Mouse (Mus musculus) kidney, embryonic 16.5 days (tissue): ENCODE measurements around the gene Atg3. TPM values are rescaled to one million over a fixed set of nuclear protein-coding genes. Genes with fewer than 3 reads are reported as not detected.
A peak's percentile ranks its signal among the peaks of the same experiment; 100 is the strongest.

Experiments
- ATAC-seq: fragments of 200-750 bp; cut with Nextera tagmentation; 2 replicates; pipeline ENCODE4 v1.8.0; 2017; ENCODE audit warnings: moderate TSS enrichment; ENCODE audit not compliant: low FRiP score, low TSS enrichment
- H3K27ac ChIP-seq: fragments of 300-500 bp; sonication (generic); 2 replicates; pipeline ENCODE4 v1.5.1; 2014; ENCODE audit warnings: low read length
- H3K27me3 ChIP-seq: fragments of 300-500 bp; sonication (generic); 2 replicates; pipeline ENCODE4 v1.6.1; 2014; ENCODE audit warnings: low read length, control low read depth, mixed read lengths; ENCODE audit not compliant: insufficient read depth
- H3K36me3 ChIP-seq: fragments of 300-500 bp; sonication (generic); 2 replicates; pipeline ENCODE4 v1.6.1; 2014; ENCODE audit warnings: low read length, control low read depth, mixed read lengths; ENCODE audit not compliant: insufficient read depth
- H3K4me1 ChIP-seq: fragments of 300-500 bp; sonication (generic); 2 replicates; pipeline ENCODE4 v1.6.1; 2014; ENCODE audit warnings: low read length, control low read depth, mixed read lengths; ENCODE audit not compliant: insufficient read depth
- H3K4me2 ChIP-seq: fragments of 300-500 bp; sonication (generic); replicated peaks from 2 replicates; pipeline ENCODE4 v1.6.1; 2014; ENCODE audit warnings: low read depth, low read length
- H3K4me3 ChIP-seq: fragments of 300-500 bp; sonication (generic); 2 replicates; pipeline ENCODE4 v1.5.1; 2014; ENCODE audit warnings: mild to moderate bottlenecking, low read length
- H3K9ac ChIP-seq: fragments of 300-500 bp; sonication (generic); replicated peaks from 2 replicates; pipeline ENCODE4 v1.6.1; 2014; ENCODE audit warnings: low read length
- H3K9me3 ChIP-seq: fragments of 300-500 bp; sonication (generic); 2 replicates; pipeline ENCODE4 v1.6.1; 2016; ENCODE audit warnings: low read length, control low read depth
- WGBS: fragments of 180-500 bp; shearing (Covaris S2); extraction: QIAGEN DNeasy Blood & Tissue Kit; methylation state at CpG from one replicate; pipeline ENCODE4 v1.1.7; 2014; 5-methylcytosine and 5-hydroxymethylcytosine counted together
- polyA plus RNA-seq: library from polyadenylated mRNA; unstranded; fragments of >200 nt; fragmentation: Nextera tagmentation; extraction: Ambion mirVana; gene quantifications from 2 replicates; pipeline ENCODE4 v1.2.1, GENCODE M21; 2015

Gene Atg3
- polyA plus RNA-seq, 1 experiment from 2014 or later = 37.0 TPM

DNA sequence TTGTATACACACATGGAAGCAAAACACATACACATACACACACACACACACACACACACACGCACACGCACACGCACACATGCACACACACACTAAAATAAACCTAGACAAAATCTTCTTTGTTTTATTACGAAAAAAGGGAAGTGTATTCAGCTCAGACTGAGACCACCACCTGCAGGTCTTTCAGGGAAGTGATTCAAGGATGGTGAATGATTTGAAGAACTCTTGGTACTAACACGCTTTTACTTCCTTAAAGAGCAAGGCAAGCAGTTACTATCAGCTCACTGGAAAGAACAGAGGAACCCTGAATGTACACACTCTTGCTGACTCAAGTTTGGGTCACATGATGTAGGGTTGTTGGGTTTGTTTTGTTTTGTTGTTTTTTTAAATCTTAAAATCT, 16.0 kb upstream of the Atg3 start:
- H3K27ac ChIP-seq = no peak overlapping the region
- no peak overlapping the region for H3K9ac ChIP-seq
- H3K4me1 ChIP-seq = no peaks in the 10 kb centered on the region
- no peak overlapping the region for H3K4me2 ChIP-seq
- no peak for ATAC-seq
- H3K4me3 ChIP-seq = no peak overlapping the region
- H3K36me3 ChIP-seq = peaks cover 49% of the 10 kb centered on the region
- H3K9me3 ChIP-seq = no peaks in the 10 kb centered on the region
- WGBS = 96% methylated on average over 5 of the region's 5 CpGs
- H3K27me3 ChIP-seq = no peaks in the 10 kb centered on the region

- Histone ChIP-seq H3K4me1 (no peaks in the 10 kb centered on the region), H3K36me3 (peaks cover 47% of the 10 kb centered on the region), H3K4me3 (no peak overlapping the region), H3K27me3 (no peaks in the 10 kb centered on the region), H3K27ac (no peak overlapping the region), H3K9me3 (no peaks in the 10 kb centered on the region), H3K9ac (no peak overlapping the region), H3K4me2 (no peak overlapping the region)
- WGBS = 89% methylated on average over 6 of the region's 6 CpGs
- ATAC-seq = no peak
These were observed 13.5 kb upstream of the Atg3 start for GRCm38 (mm10) chr16:45145119-45145518.

DNA sequence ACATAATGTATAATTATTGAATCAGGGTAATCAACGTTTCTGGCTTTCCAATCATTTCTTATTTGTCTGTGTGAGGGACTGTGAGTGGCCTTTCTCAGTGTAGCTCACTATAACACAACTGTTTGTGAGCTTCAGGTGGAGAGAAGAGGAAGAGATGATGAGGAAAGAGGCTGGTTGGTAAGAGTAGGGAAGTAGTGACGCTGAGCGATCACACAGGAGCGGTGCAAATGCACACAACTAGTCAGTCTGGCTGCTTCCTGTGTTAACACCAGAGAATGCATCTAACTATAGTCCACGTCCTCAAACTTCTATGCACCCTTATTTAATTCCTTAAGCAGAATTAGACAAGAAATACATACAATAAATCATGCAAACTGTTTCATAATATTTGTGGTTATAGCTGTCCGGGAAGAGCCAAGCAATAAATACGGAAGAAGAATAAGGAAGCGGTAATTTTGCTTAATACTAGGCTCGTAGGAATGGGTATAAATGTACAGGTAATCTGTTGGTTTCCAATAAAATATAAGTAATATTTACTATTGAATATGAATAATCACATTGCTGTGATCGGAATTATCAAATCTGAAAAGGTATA, 10.0 kb upstream of the Atg3 start:
- Histone ChIP-seq H3K36me3 (peaks cover 35% of the 10 kb centered on the region), H3K9me3 (no peaks in the 10 kb centered on the region), H3K4me1 (no peaks in the 10 kb centered on the region), H3K9ac (no peak overlapping the region), H3K27me3 (no peaks in the 10 kb centered on the region), H3K27ac (no peak overlapping the region), H3K4me3 (no peak overlapping the region), H3K4me2 (no peak overlapping the region)
- 89% methylated on average over 10 of the region's 10 CpGs for WGBS
- no peak for ATAC-seq

DNA sequence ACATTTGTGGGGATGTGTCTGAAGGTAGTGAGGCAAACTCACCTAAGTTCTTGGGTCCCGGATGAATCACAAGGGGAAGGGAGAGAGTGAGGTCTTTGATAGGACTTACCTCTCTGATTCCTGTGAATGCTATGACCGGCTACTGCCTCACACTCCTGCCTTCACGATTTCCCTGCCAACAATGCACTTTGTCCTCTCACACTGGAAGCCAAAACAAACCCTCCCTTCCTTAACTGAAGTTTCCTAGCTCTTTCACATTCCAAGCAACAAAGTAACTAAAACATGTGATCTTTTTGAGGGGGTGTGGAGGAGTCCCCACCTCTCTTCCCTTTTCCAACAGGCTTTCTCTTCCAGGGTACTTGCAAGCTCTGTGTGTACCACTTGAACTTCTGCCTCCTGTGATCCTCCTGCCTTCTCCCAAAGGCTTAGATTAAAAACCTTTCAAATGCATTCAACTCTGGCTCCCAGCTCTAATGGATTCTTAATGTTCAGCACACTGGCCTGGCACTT, 3.8 kb upstream of the Atg3 start:
- H3K27ac ChIP-seq = no peak overlapping the region
- H3K9me3 ChIP-seq = no peaks in the 10 kb centered on the region
- no peak overlapping the region for H3K4me3 ChIP-seq
- peaks cover 10% of the 10 kb centered on the region; the same call in 1 of the 2 replicates for H3K4me1 ChIP-seq
- ATAC-seq = no peak
- H3K4me2 ChIP-seq = no peak overlapping the region
- H3K36me3 ChIP-seq = peaks cover 4% of the 10 kb centered on the region; the same call in 1 of the 2 replicates
- H3K27me3 ChIP-seq = no peaks in the 10 kb centered on the region
- H3K9ac ChIP-seq = no peak overlapping the region
- 83% methylated on average over 3 of the region's 3 CpGs for WGBS

GRCm38 (mm10) chr16:45158136-45158521, 456 bp upstream of the Atg3 start:
- WGBS = under 1% methylated on average over 20 of the region's 20 CpGs
- ATAC-seq = peak; percentile 83
- H3K27ac ChIP-seq = peak overlapping the region; percentile 92

DNA sequence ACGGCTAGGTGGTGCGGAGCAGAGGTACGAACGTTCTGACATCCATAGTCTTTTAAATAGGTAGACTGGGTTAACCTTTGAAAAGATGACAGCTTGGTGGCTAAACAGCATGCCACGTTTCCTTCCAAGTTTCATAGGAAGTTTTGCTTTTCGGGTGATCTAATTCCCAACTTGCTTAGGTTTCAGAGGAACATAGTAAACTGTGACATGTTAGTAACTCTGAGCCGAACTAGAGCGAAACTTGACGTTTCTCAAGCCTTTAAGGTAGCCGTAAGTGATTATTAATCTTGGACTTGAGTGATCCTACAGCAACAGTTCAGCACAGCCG, 768 bp downstream of the Atg3 start:
- ATAC-seq = no peak
- peak overlapping the region; percentile 89 for H3K4me3 ChIP-seq
- whole genome bisulfite sequencing = 2% methylated on average over 11 of the region's 11 CpGs

More at GRCm38 (mm10) chr16:45158136-45158521, 456 bp upstream of the Atg3 start:
- H3K36me3 ChIP-seq = no peaks in the 10 kb centered on the region
- no peaks in the 10 kb centered on the region for H3K27me3 ChIP-seq
- H3K9ac ChIP-seq = peak overlapping the region; percentile 73
- no peaks in the 10 kb centered on the region for H3K9me3 ChIP-seq
- peak overlapping the region; percentile 83 for H3K4me2 ChIP-seq
- H3K4me3 ChIP-seq = peak overlapping the region; percentile 89
- H3K4me1 ChIP-seq = peaks cover 12% of the 10 kb centered on the region; the same call in 1 of the 2 replicates

GRCm38 (mm10) chr16:45178552-45178951, 20.0 kb downstream of the Atg3 start:
- H3K9ac ChIP-seq = no peak overlapping the region
- no peaks in the 10 kb centered on the region for H3K27me3 ChIP-seq
- no peaks in the 10 kb centered on the region for H3K4me1 ChIP-seq
- H3K4me3 ChIP-seq = no peak overlapping the region
- H3K9me3 ChIP-seq = no peaks in the 10 kb centered on the region
- ATAC-seq = no peak
- peaks cover 9% of the 10 kb centered on the region for H3K36me3 ChIP-seq
- WGBS = 69% methylated on average over 2 of the region's 2 CpGs
- H3K27ac ChIP-seq = no peak overlapping the region
- no peak overlapping the region for H3K4me2 ChIP-seq

More for the DNA sequence above, 768 bp downstream of the Atg3 start:
- H3K36me3 ChIP-seq = no peaks in the 10 kb centered on the region
- H3K4me2 ChIP-seq = peak overlapping the region; percentile 83
- no peaks in the 10 kb centered on the region for H3K9me3 ChIP-seq
- no peaks in the 10 kb centered on the region for H3K27me3 ChIP-seq
- peak overlapping the region; percentile 93 for H3K27ac ChIP-seq
- peaks cover 12% of the 10 kb centered on the region; the same call in 1 of the 2 replicates for H3K4me1 ChIP-seq
- peak overlapping the region; percentile 90 for H3K9ac ChIP-seq

- Histone ChIP-seq H3K36me3 (peaks cover 8% of the 10 kb centered on the region), H3K4me3 (no peak overlapping the region), H3K27ac (no peak overlapping the region), H3K27me3 (no peaks in the 10 kb centered on the region), H3K9ac (no peak overlapping the region), H3K4me1 (no peaks in the 10 kb centered on the region), H3K4me2 (no peak overlapping the region), H3K9me3 (no peaks in the 10 kb centered on the region)
- WGBS = 89% methylated on average over 5 of the region's 5 CpGs
- ATAC-seq = no peak
These were observed 23.2 kb downstream of the Atg3 start for GRCm38 (mm10) chr16:45181824-45182223.

- ATAC-seq = no peak
These were observed 34.0 kb downstream of the Atg3 start for GRCm38 (mm10) chr16:45192613-45193012.

DNA sequence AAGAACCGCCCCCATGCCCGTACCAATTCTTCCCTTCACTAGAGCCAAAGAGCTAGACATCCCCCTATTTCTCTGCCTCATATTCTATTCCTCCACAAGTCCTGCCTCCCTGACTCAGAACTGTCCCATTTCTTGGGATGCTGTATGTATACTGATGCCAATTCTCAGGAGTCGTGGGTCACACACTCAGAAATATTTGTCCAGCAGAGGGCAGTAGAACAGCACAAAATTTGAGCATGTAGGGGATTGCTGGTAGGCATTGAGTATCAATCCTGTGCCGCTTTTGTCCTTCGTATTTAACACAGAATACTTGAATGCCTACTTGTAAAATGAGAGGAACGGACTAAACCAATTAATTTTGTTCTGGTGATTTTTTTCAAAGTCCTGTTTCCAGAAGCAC, 38.2 kb downstream of the Atg3 start:
- Histone ChIP-seq H3K4me1 (no peaks in the 10 kb centered on the region), H3K4me2 (no peak overlapping the region), H3K9me3 (no peaks in the 10 kb centered on the region), H3K27ac (no peak overlapping the region), H3K4me3 (no peak overlapping the region), H3K9ac (no peak overlapping the region), H3K27me3 (no peaks in the 10 kb centered on the region), H3K36me3 (no peaks in the 10 kb centered on the region)
- ATAC-seq = peak; percentile 78; the same call in 1 of the 2 replicates
- WGBS = 33% methylated on average over 6 of the region's 6 CpGs

More at GRCm38 (mm10) chr16:45192613-45193012, 34.0 kb downstream of the Atg3 start:
- H3K4me3 ChIP-seq = no peak overlapping the region
- no peaks in the 10 kb centered on the region for H3K27me3 ChIP-seq
- H3K9me3 ChIP-seq = no peaks in the 10 kb centered on the region
- H3K36me3 ChIP-seq = no peaks in the 10 kb centered on the region
- H3K27ac ChIP-seq = no peak overlapping the region
- H3K4me1 ChIP-seq = no peaks in the 10 kb centered on the region
- WGBS = 0% methylated on average over 1 of the region's 1 CpGs
- no peak overlapping the region for H3K9ac ChIP-seq
- H3K4me2 ChIP-seq = no peak overlapping the region
